Mouse (Mus musculus) CD4-positive helper T cell, adult 2 months (primary cell): ENCODE data around the gene Mfsd12.

Source experiments
- DNase-seq: peaks from one replicate; pipeline ENCODE4 v3.0.0-alpha.2; 2012; ENCODE audit warnings: low read depth, missing footprints, low spot score

Mfsd12 gene

DNA sequence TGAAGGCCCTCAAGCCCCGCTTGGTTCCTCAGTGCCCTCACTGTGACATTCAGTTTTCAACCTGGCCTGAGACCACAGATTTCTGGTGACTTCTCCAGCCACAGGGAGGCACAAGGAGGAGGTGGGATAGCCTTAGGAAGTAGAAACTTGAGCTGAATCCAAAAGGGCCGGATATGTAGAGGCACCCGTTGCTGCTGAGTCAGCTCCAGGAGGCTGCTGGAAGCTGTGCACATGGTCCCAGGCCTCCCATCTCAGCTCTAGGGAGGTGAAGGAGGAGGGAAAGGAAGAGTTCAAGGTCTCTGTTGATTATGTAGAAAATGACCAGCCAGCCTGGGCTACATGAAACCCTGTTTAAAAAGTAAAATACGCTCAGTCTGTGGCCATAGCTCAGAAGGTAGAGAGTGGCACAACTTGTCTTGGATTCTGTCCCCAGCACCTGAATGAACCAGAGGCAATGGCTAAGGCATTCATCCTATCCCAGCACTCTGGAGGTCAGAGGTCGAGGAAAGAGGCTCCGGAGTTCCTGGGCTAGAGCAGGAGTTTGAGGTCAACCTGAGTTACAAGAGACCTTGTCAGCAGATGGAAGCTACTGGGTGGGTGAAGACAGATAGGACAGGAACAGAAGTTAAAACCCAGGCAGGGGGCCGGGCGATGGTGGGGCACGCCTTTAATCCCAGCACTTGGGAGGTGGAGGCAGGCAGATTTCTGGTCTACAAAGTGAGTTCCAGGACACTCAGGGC lies 2.4 kb upstream of the Mfsd12 start:
- no peak for DNase-seq

- no peak for DNase-seq
Measured at GRCm38 (mm10) chr10:81355533-81355932, 1.8 kb upstream of the Mfsd12 start.

DNA sequence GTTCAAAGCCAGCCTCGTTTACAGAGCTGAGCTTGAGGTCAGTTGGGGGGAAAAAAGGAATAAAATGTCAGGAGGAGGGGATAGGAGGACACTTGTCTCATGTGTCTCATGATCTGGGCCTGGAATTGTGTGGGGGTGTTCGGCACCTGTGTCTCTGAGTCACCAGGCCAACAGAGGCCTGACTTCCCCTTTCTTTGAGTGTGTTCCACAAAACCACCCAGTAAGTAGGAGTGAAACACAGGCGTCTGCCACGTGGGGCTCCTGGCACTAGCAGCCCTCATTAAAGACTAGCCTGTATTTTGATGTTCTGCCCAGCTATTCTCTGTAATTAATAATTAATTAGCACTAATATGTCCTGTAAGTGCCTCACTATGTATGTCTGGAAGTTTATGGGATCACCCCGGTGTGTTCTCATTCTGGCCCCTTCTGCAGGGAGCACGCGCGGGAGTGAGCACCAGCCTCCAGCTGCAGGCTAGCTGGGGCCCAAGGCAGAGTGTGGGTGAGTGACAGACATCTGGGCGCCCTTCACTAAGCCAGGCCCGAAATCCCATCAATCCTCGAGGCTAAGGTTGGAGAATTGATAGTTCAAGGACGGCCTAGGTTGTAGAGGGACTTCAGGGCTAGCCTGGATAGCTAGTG lies 820 bp upstream of the Mfsd12 start:
- DNase-seq = no peak

- no peak for DNase-seq
Measured at GRCm38 (mm10) chr10:81358209-81358608, 918 bp downstream of the Mfsd12 start.

DNA sequence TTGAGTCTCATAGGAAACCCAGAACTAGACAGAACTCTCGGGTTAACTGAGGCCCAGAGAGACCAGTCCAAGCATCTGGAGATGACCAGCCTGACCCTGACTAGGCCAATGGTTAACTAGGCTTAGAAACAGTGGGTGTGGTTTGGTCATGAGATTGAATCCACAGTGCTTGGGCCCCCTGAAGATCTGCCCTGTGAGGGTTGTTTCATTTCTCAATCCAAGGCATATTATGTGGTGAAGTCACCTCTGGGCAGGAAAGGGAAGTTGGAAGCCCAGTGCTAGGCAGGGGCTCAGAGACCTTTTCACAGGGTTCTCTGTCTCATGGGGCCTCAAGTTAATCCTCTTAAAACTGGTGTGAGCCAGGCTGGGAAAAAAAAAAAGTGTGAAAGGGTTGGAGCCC lies 1.6 kb downstream of the Mfsd12 start:
- no peak for DNase-seq

GRCm38 (mm10) chr10:81360721-81361120 lies 3.4 kb downstream of the Mfsd12 start:
- DNase-seq = no peak

GRCm38 (mm10) chr10:81362336-81362949 lies 5.2 kb downstream of the Mfsd12 start:
- no peak for DNase-seq

DNA sequence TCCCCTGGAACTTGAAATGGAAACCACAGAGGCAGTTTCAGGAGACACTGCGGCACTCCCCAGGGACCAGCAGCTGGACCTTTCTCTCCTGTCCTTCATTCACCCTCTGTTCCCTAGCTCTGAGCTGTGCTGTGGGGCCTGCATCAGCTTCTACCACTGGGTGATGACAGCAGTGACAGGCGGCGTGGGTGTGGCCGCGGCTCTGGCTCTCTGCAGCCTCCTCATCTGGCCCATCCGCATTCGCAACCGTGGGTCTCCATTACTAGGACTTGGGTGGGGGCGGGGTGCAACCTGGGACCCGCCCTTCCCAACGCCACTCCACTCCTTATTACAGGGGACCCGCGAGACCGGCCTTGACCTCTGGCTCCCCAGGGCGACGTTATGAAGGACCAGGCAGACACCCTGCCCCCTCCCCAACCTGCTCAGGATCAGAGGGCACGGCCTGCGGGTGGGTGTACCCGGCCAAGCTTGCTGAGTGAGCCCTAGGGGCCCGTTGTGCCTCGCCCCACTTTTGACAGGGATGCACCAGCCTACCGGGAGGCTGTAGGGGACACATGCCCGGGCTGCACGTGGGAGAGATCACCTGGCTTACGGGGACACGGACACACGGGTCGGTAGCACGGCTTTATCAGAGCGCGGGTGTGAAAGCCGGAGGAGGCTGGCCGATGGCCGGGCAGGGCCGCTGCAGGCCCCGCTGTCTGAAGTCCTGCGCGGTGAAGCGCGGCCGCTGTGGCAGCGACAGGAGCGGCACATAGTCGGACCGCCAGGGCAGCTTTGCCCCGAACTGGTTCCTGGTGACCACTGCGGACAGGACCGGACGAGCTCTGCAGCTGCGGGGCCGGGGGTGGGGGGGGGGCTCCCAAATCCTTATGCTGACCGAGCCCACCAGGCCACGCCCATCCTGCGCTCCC lies 6.4 kb downstream of the Mfsd12 start:
- DNase-seq = no peak

- DNase-seq = no peak
Measured at GRCm38 (mm10) chr10:81364666-81365065, 7.4 kb downstream of the Mfsd12 start.

DNA sequence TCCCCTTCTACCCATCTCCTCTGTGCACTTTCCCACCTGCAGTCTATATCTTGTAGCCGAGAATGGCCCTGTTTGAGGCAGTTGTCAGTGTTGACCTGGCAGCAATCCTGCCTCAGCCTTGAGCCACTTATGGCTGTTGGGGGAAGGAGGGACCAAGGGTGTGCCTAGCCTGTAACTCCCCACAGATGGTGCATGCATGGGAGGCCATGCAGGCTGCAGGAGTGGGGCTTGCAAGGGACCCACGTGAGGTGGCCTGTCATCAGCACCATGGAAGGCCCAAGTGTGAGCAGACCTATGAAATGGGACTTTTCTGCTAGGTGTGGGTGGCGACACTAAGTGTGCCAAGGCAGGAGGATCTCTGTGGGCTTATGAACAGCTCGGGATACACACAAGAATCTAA lies 7.8 kb downstream of the Mfsd12 start:
- DNase-seq = no peak

DNA sequence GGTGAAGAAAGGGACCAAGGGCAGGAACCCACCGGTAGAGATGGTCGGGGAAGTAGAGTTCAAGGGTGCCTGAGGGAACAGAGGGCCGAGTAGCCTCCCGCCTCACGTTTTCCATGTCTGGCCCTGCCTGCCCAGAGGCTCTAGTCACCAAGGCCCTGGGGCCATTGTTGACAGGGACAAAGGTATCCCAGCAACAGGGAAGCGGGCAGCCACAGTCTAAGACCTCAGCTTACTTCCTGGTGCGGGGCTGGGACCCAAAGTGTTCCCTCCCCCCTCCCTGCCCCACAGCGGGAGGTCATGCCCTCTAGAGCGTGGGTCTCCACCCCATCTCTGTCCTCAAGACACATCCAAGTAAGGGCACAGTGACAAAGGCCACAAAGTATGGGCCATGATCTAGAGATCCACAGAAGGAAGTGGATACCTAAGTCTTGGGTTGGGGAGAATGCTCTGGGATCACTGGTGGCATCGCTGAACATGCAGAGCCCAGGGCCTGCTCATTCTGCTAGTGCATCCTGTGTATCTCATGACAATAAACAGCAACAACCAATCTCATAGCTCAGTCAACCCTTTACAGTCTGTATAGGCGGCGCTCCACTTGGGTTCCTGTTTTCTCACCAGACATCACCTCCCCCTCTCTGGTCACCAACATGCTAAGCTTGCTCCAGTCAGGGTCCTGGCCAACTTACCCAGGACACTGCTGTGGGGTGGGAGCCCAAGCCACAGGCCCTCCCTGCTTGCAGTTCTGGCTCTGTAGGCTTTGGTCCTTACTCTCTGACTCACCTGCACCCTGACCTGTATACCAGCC lies 8.6 kb downstream of the Mfsd12 start, which contains the start of gene 4930404N11Rik:
Gene 4930404N11Rik (minus strand): TSS at position 145 of the 805 bp plus-strand sequence.
- DNase-seq = no peak

GRCm38 (mm10) chr10:81366477-81367206 lies 9.4 kb downstream of the Mfsd12 start:
- no peak for DNase-seq

- no peak for DNase-seq
Measured at GRCm38 (mm10) chr10:81367207-81367495, 9.9 kb downstream of the Mfsd12 start.

GRCm38 (mm10) chr10:81375322-81375721 lies 18.0 kb downstream of the Mfsd12 start:
- no peak for DNase-seq

DNA sequence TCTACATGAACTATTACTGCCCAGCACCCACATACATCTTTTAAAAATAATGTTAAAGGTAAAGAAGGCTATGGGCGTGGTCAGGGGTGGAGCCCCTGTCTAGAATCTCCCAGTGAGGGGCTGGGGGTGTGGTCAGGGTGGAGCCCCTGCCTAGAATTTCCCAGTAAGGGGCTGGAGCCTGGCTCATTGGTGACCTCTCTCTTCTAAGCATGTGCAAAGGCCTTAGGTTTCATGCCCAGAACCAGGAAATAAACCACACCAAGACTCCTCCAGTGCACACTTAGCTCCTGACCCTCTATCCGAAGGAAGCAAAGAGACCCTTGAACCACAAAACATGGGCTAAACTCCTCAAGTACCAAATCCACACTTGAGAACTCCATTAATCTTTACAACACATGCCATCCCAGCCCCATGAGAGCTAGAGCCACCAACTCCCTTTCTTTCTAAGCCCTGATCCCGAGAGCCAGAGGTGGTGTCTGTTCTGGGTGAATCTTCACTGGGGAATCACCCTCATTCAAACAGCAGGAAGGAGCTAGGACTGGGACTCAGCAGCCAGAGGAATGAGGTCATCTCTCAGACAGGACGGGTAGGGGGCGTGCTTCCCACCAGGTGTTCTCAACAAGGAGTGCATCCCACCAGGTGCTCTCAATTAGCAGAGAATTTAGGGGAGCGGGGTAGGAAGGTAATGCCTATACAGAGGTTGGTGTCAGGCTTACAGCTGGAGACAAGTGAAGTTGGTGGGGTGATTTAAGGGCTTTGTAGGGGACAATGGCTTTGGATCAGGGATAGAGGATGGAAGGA lies 19.5 kb downstream of the Mfsd12 start:
- peak; percentile 29 for DNase-seq

DNA sequence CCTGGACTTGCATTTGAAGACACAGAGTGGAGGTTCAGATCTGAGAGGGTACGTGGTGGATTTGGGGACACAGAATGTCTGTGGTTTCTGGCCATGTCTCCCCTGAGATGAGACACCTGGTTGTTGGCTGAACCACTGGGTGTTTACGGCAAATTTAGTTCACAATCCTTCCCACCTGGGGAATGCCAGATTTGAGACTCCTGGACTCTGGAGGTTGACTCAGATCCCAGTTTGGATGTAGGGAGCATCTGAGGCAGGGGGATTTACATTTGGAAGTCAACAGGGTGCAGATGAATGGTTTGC lies 20.0 kb downstream of the Mfsd12 start:
- DNase-seq = peak; percentile 28

- DNase-seq = no peak
Measured at GRCm38 (mm10) chr10:81377793-81378552, 20.7 kb downstream of the Mfsd12 start, which contains the start of gene Fzr1. Gene Fzr1, minus strand, starts transcription at chr10:81378516.

DNA sequence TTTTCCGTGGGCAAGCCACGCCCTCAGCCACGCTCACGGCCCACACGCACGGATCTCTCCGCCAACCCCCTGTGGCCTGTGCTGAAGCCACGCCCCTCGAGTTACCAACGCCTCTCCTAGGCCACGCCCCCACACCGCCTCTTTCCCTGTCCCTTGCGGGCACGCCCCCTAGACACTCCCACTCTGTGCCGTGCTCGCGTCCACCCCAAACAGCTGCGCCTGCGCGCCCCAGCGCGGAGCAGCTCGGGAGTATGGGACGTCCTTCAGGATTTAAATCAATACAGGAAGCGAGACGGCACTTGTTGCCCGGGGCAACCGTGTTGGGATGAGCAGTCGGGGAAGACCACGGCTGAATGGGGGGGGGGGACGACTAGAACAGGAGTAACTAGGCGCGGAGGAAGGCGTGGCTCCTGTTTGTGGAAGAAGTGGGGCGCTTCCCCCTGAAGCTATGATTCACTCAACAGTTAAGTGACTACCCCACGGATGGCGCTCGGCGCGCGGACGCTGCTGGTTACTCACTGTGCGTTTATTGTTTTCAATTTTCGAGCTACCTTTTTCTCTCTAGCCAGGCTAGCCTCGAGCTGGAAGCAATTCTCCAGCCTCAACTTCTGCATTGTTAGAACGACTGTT lies 21.4 kb downstream of the Mfsd12 start:
- peak; percentile 100 for DNase-seq

GRCm38 (mm10) chr10:81379183-81379553 lies 21.9 kb downstream of the Mfsd12 start:
- DNase-seq = no peak
